Mouse (Mus musculus) liver, postnatal 0 days (tissue): ENCODE results near the gene Olfr1219. TPM values are rescaled to one million over a fixed set of nuclear protein-coding genes. Genes with fewer than 3 reads are reported as not detected.

Experiments used
- ATAC-seq: fragments of 200-750 bp; cut with Nextera tagmentation; 2 replicates; pipeline ENCODE4 v1.8.0; 2017; ENCODE audit warnings: mild to moderate bottlenecking, moderate library complexity
- DNase-seq: peaks from one replicate; pipeline ENCODE4 v3.0.0-alpha.2; 2016
- H3K27ac ChIP-seq: fragments of 300-500 bp; sonication (generic); 2 replicates; pipeline ENCODE4 v1.5.1; 2014; ENCODE audit warnings: antibody characterized with exemption, moderate library complexity, mild to moderate bottlenecking, low read depth
- H3K27me3 ChIP-seq: fragments of 300-500 bp; sonication (generic); 2 replicates; pipeline ENCODE4 v1.6.1; 2014; ENCODE audit warnings: low read length, control low read depth, mixed read lengths; ENCODE audit not compliant: insufficient read depth
- H3K36me3 ChIP-seq: fragments of 300-500 bp; sonication (generic); replicated peaks from 2 replicates; pipeline ENCODE4 v1.6.1; 2014; ENCODE audit warnings: mild to moderate bottlenecking, control low read depth, low read length, moderate library complexity, mixed read lengths; ENCODE audit not compliant: insufficient read depth
- H3K4me1 ChIP-seq: fragments of 300-500 bp; sonication (generic); 2 replicates; pipeline ENCODE4 v1.6.1; 2014; ENCODE audit warnings: antibody characterized with exemption, mild to moderate bottlenecking, control low read depth; ENCODE audit not compliant: insufficient read depth
- H3K4me2 ChIP-seq: fragments of 300-500 bp; sonication (generic); 2 replicates; pipeline ENCODE4 v1.6.1; 2014; ENCODE audit warnings: low read depth, mild to moderate bottlenecking, low read length, moderate library complexity, mixed read lengths
- H3K4me3 ChIP-seq: fragments of 300-500 bp; sonication (generic); 2 replicates; pipeline ENCODE4 v1.5.1; 2014; ENCODE audit warnings: low read depth, low read length
- H3K9ac ChIP-seq: fragments of 300-500 bp; sonication (generic); replicated peaks from 2 replicates; pipeline ENCODE4 v1.6.1; 2014; ENCODE audit warnings: mild to moderate bottlenecking, moderate library complexity
- H3K9me3 ChIP-seq: fragments of 300-500 bp; sonication (generic); 2 replicates; pipeline ENCODE4 v1.6.1; 2016; ENCODE audit warnings: mild to moderate bottlenecking, control low read depth, low read length, mixed read lengths
- CTCF ChIP-seq: sonication (generic); IDR thresholded peaks from 2 replicates; pipeline ENCODE4 v1.5.1; 2016; ENCODE audit warnings: antibody characterized with exemption, low read depth
- EP300 ChIP-seq: IDR thresholded peaks from 2 replicates; pipeline ENCODE4 v1.6.1; 2016; ENCODE audit warnings: antibody characterized with exemption, low read depth, mild to moderate bottlenecking
- WGBS: fragments of 180-500 bp; shearing (Covaris S2); extraction: QIAGEN DNeasy Blood & Tissue Kit; methylation state at CpG from one replicate; pipeline ENCODE4 v1.1.7; 2014; ENCODE audit not compliant: insufficient replicate concordance; 5-methylcytosine and 5-hydroxymethylcytosine counted together
- polyA plus RNA-seq: library from polyadenylated mRNA; unstranded; fragments of >200 nt; fragmentation: Nextera tagmentation; extraction: Ambion mirVana; gene quantifications from 2 replicates; pipeline ENCODE4 v1.2.1, GENCODE M21; 2015

Olfr1219 gene
- polyA plus RNA-seq, 1 experiment from 2014 or later = not detected

DNA sequence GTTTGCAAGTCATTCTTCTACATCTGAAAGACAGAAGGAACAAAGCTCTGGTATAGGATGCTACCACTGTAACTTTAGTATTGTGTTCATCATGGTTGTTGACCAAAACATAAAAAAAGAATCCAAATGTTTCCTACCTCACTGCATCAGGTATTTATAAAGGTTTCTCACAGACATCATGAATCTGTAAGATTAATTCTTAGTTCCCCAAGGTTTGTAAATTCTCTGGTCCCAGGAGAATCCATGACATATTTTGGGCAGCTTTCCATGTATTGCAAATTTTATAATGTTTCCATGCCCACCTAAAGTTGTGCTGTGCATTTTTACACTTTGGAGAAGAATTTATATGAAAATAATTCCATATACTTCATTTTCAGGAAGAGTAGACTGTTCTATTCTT, 22.2 kb downstream of the Olfr1219 start, which contains the start of gene Olfr1218:
TSS of gene Olfr1218 (minus strand) at position 101 of the 400 bp plus-strand sequence.
- no peak for TF ChIP-seq EP300
- no peak for TF ChIP-seq CTCF
- Histone ChIP-seq H3K4me2 (no peak within 1 kb of the TSS), H3K9me3 (no peaks in the 10 kb centered on the region), H3K27ac (no peak within 1 kb of the TSS), H3K4me1 (no peaks in the 10 kb centered on the region), H3K9ac (no peak within 1 kb of the TSS), H3K27me3 (no peaks in the 10 kb centered on the region), H3K36me3 (no peaks in the 10 kb centered on the region), H3K4me3 (no peak within 1 kb of the TSS)
- DNase-seq = no peak
- no peak for ATAC-seq

GRCm38 (mm10) chr2:89031965-89032364, 51.3 kb downstream of the Olfr1219 start, which contains the start of gene Olfr1217:
Gene Olfr1217, minus strand, starts transcription at chr2:89032065.
- H3K36me3 ChIP-seq = no peaks in the 10 kb centered on the region
- no peak within 1 kb of the TSS for H3K4me3 ChIP-seq
- H3K4me1 ChIP-seq = no peaks in the 10 kb centered on the region
- 58% methylated on average over 2 of the region's 2 CpGs for WGBS
- H3K27ac ChIP-seq = no peak within 1 kb of the TSS
- DNase-seq = no peak
- no peak within 1 kb of the TSS for H3K4me2 ChIP-seq
- TF ChIP-seq CTCF (no peak), EP300 (no peak)
- H3K27me3 ChIP-seq = no peaks in the 10 kb centered on the region
- no peaks in the 10 kb centered on the region for H3K9me3 ChIP-seq
- ATAC-seq = no peak
- no peak within 1 kb of the TSS for H3K9ac ChIP-seq

Other genes with a start within 250 kb of the Olfr1219 start
- gene Olfr1204, start 234.2 kb downstream of the Olfr1219 start, polyA plus RNA-seq = not detected in 2 replicates
- gene Olfr1206, start 220.3 kb downstream of the Olfr1219 start, polyA plus RNA-seq = not detected in 2 replicates
- gene Olfr1208, start 181.2 kb downstream of the Olfr1219 start, polyA plus RNA-seq = not detected in 2 replicates
- not detected in 2 replicates for gene Olfr1209, start 168.4 kb downstream of the Olfr1219 start, polyA plus RNA-seq
- not detected in 2 replicates for gene Olfr1211, start 145.4 kb downstream of the Olfr1219 start, polyA plus RNA-seq
- gene Olfr1212, start 129.5 kb downstream of the Olfr1219 start, polyA plus RNA-seq = not detected in 2 replicates
- gene Gm13762, start 103.2 kb downstream of the Olfr1219 start, polyA plus RNA-seq = not detected in 2 replicates
- gene Olfr1214, start 90.9 kb downstream of the Olfr1219 start, polyA plus RNA-seq = not detected in 2 replicates
- gene Olfr1215, start 76.5 kb downstream of the Olfr1219 start, polyA plus RNA-seq = not detected in 2 replicates
- gene Olfr1216, start 65.2 kb downstream of the Olfr1219 start, polyA plus RNA-seq = not detected in 2 replicates
- gene Olfr1217, start 51.4 kb downstream of the Olfr1219 start, polyA plus RNA-seq = not detected in 2 replicates
- not detected in 2 replicates for gene Olfr1218, start 22.3 kb downstream of the Olfr1219 start, polyA plus RNA-seq
- gene Olfr1220, start 23.3 kb upstream of the Olfr1219 start, polyA plus RNA-seq = not detected in 2 replicates
- gene Olfr1221, start 33.8 kb upstream of the Olfr1219 start, polyA plus RNA-seq = not detected in 2 replicates
- gene Olfr1222, start 49.5 kb upstream of the Olfr1219 start, polyA plus RNA-seq = not detected in 2 replicates
- not detected in 2 replicates for gene Olfr1223, start 68.0 kb upstream of the Olfr1219 start, polyA plus RNA-seq
- not detected in 2 replicates for gene Olfr1224-ps1, start 80.6 kb upstream of the Olfr1219 start, polyA plus RNA-seq
- gene Olfr1225, start 91.2 kb upstream of the Olfr1219 start, polyA plus RNA-seq = not detected in 2 replicates
- not detected in 2 replicates for gene Olfr1226, start 116.5 kb upstream of the Olfr1219 start, polyA plus RNA-seq
- gene Olfr1228, start 170.5 kb upstream of the Olfr1219 start, polyA plus RNA-seq = not detected in 2 replicates
- gene Olfr1229, start 204.5 kb upstream of the Olfr1219 start, polyA plus RNA-seq = not detected in 2 replicates
- not detected in 2 replicates for gene Olfr1230, start 213.8 kb upstream of the Olfr1219 start, polyA plus RNA-seq
- gene Olfr1231, start 223.6 kb upstream of the Olfr1219 start, polyA plus RNA-seq = not detected in 2 replicates
- gene Olfr1232, start 246.2 kb upstream of the Olfr1219 start, polyA plus RNA-seq = not detected in 2 replicates